Mouse (Mus musculus) monocyte, adult 59 days (primary cell): ENCODE results near the gene Nsa2. TPM values are rescaled to one million over a fixed set of nuclear protein-coding genes. Genes with fewer than 3 reads are reported as not detected.

Experiments
- total RNA-seq, 2 experiments: library from RNA; stranded (reverse); gene quantifications; one replicate each; pipeline ENCODE4 v1.2.4; 2023

Gene Nsa2
- total RNA-seq, result 100 to 1,000 TPM; 135 to 158 TPM

GRCm38 (mm10) chr13:97137466-97138400, at the start of gene Nsa2, which contains the start of gene Gfm2:
Gene Nsa2 (minus strand): TSS chr13:97137937.
Gene Gfm2 (plus strand): TSS chr13:97137937.

GRCm38 (mm10) chr13:97099187-97099852, 38.4 kb downstream of the Nsa2 start, which contains the start of gene Gm6169:
Gene Gm6169 (minus strand): TSS chr13:97099237.

Other genes with a start within 250 kb of the Nsa2 start
- gene Gcnt4, start 213.2 kb downstream of the Nsa2 start, total RNA-seq, result under 1 TPM in 1 of 2 experiments, not detected in 1; 0.08 TPM
- gene 1700029F12Rik, start 103.6 kb downstream of the Nsa2 start, total RNA-seq, result not detected
- gene Fam169a, start 70.7 kb downstream of the Nsa2 start, total RNA-seq, result not detected
- gene Gm6169, start 38.7 kb downstream of the Nsa2 start, total RNA-seq, result 10 to 100 TPM in 1 of 2 experiments, not detected in 1; 13.2 TPM
- 10 to 100 TPM; 19.1 to 25.1 TPM for gene Gfm2, start within 50 bp of the Nsa2 start, total RNA-seq
- gene Hexb, start 60.4 kb upstream of the Nsa2 start, total RNA-seq, result 100 to 1,000 TPM; 103 to 105 TPM
- 1 to 10 TPM; 4.0 to 4.3 TPM for gene Enc1, start 103.2 kb upstream of the Nsa2 start, total RNA-seq